Mouse (Mus musculus): ENCODE data around the gene Parp6.

DNA sequence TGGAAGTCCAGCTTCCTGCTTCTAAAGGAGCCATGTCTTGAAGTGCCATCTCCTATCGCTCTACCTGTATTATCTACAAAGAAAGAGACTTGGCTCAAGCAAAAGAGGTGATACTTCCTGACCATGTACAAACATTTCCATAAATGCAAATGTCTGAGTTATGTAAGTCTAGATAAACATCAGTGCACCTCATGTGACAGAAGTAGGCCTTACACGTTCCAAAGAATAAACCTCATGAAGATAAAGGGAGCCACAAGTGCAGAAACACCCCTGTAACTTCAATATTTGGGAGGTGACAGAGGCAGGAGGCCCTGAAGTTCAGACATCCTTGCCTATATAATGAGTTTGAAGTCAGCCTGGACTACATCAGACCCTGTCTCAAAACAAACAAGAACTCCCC is 45.2 kb upstream of the Parp6 start:
- no peak for TF ChIP-seq CTCF (IDR thresholded peaks at IDR 0.05; ENCODE audit: low read depth)
- no peak for TF ChIP-seq EP300 (optimal IDR thresholded peaks at IDR 0.05)
